Mouse (Mus musculus) C2C12 (cell line): ENCODE measurements around the gene S100a3.

ENCODE experiments used
- CEBPB ChIP-seq: IDR thresholded peaks from one replicate; pipeline ENCODE4 v1.6.1; 2011; ENCODE audit warnings: low read depth, mild to moderate bottlenecking, control low read depth, moderate library complexity
- CTCF ChIP-seq: IDR thresholded peaks from one replicate; pipeline ENCODE4 v1.5.1; 2011; ENCODE audit not compliant: control insufficient read depth, insufficient read depth, insufficient read length
- FOSL1 ChIP-seq: IDR thresholded peaks from one replicate; pipeline ENCODE4 v1.8.0; 2011; ENCODE audit warnings: mild to moderate bottlenecking, low read length; ENCODE audit not compliant: poor library complexity, insufficient read depth, severe bottlenecking
- MAX ChIP-seq: IDR thresholded peaks from one replicate; pipeline ENCODE4 v1.6.1; 2011; ENCODE audit warnings: mild to moderate bottlenecking, control low read depth
- MYOD1 ChIP-seq: IDR thresholded peaks from one replicate; pipeline ENCODE4 v1.6.1; 2011; ENCODE audit warnings: low read depth; ENCODE audit not compliant: control insufficient read depth, insufficient read length
- MYOG ChIP-seq: IDR thresholded peaks from one replicate; pipeline ENCODE4 v1.6.1; 2011; ENCODE audit not compliant: control insufficient read depth, insufficient read length; ENCODE audit errors: extremely low read depth
- USF1 ChIP-seq: IDR thresholded peaks from one replicate; pipeline ENCODE4 v1.6.1; 2011; ENCODE audit warnings: low read depth, mild to moderate bottlenecking, control low read depth, moderate library complexity

GRCm38 (mm10) chr3:90600458-90601195 lies 40.2 kb downstream of the S100a3 start:
- TF ChIP-seq CTCF (no peak), MYOD1 (no peak), USF1 (no peak), CEBPB (no peak), MAX (peak; percentile 67), MYOG (no peak), FOSL1 (peak; percentile 21)
